Mouse (Mus musculus) ES-E14 (cell line): Measurements from ENCODE around the gene Nktr.

Experiments used
- MAFK ChIP-seq: IDR thresholded peaks from 2 replicates; pipeline ENCODE4 v1.6.1; 2014; ENCODE audit warnings: mild to moderate bottlenecking, low read depth, low read length, inconsistent platforms; ENCODE audit not compliant: insufficient read depth
- ZC3H11A ChIP-seq: IDR thresholded peaks from 2 replicates; pipeline ENCODE4 v1.6.1; 2012; ENCODE audit warnings: low read depth, mild to moderate bottlenecking, inconsistent platforms, low read length, borderline replicate concordance

- no peak for TF ChIP-seq ZC3H11A
- TF ChIP-seq MAFK: no peak
Observed at GRCm38 (mm10) chr9:121710584-121710975, 8.4 kb upstream of the Nktr start.
